Mouse (Mus musculus) olfactory bulb, adult 2 months (tissue): ENCODE results near the gene Trim34a. TPM values are rescaled to one million over a fixed set of nuclear protein-coding genes. Genes with fewer than 3 reads are reported as not detected.
A peak's percentile ranks its signal among the peaks of the same experiment; 100 is the strongest.
"Not testable (repeated sequence)": the region's sequence is repeated elsewhere in the genome, so short reads cannot be mapped to it uniquely, and the experiment has no call there.

Experiments used
- H3K27ac ChIP-seq: fragments of 200-500 bp; 2 replicates; pipeline ENCODE4 v1.5.1; 2012; ENCODE audit warnings: low read depth, low read length; ENCODE audit not compliant: insufficient read depth
- H3K4me1 ChIP-seq: fragments of 200-500 bp; 2 replicates; pipeline ENCODE4 v1.6.1; 2012; ENCODE audit warnings: low read length; ENCODE audit not compliant: control insufficient read depth, insufficient read depth
- H3K4me3 ChIP-seq: fragments of 200-500 bp; 2 replicates; pipeline ENCODE4 v1.5.1; 2012; ENCODE audit warnings: mild to moderate bottlenecking, low read depth, low read length, moderate library complexity; ENCODE audit not compliant: insufficient read depth
- CTCF ChIP-seq: fragments of 200-500 bp; IDR thresholded peaks from 2 replicates; pipeline ENCODE4 v1.5.1; 2012; ENCODE audit warnings: low read depth, mild to moderate bottlenecking, low read length, moderate library complexity; ENCODE audit not compliant: insufficient read depth
- POLR2A ChIP-seq: fragments of 200-500 bp; IDR thresholded peaks from 2 replicates; pipeline ENCODE4 v1.6.1; 2012; ENCODE audit warnings: mild to moderate bottlenecking, low read depth, low read length, moderate library complexity; ENCODE audit not compliant: insufficient read depth
- WGBS: fragments of 180-500 bp; shearing (Covaris S2); methylation state at CpG from one replicate; pipeline ENCODE4 v1.1.7; 2018; 5-methylcytosine and 5-hydroxymethylcytosine counted together
- polyA plus RNA-seq: library from polyadenylated mRNA; stranded (reverse); fragments of >200 nt; gene quantifications from 2 replicates; pipeline ENCODE4 v1.2.4, GENCODE M21; 2012; ENCODE audit warnings: low replicate concordance; ENCODE audit not compliant: missing spikeins, insufficient read depth, insufficient read length

Gene Trim34a
- polyA plus RNA-seq: not detected in 2 replicates

DNA sequence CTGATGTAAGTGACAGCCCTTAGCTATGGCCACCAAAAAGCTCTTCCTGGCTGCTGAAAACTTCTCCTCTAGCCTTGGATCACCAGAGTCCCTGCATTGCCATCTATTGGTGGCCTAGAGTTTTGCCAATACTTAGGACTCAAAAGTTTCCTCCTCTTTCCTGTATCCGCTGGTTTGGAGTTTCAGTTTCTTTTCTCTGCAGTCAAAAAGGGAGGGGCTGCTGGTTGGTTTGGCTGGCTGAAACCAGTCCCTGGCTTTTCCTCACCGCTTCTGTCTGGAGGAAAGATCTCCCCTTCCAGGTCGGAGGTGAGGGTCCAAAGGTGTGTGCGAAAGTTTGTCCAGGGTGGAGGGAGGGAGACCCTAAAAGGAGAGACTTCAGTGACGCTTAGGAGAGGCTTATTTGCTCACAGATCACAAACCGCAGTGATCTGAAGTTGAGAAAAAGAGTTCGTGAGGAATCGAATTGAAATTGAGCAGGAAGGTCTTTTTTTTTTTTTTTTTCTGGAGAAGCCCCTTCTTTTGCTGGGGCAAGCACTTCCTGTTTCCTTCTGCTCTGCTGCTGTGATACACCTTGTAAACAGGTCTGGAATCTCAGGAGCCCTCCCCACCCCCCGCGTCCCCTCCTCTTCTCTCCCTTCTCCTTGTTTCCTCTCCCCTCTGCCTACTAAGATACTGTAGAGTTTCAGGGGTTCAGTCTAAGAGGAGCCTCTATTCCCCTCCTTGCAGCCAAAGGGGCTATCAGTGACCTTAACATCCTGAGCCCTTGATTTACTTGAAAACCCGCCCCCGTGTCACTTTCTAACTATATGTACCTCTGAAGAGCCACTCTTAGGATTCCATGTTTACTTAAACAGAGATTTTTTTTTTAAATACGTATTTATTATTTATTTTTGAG is at the start of gene Trim34a:
Trim34a (plus strand) TSS at position 171 of the 895 bp plus-strand sequence.
- peak within 1 kb of the TSS; percentile 46 for H3K4me3 ChIP-seq
- H3K4me1 ChIP-seq: no peaks in the 10 kb centered on the region
- no peak for TF ChIP-seq POLR2A
- H3K27ac ChIP-seq: no peak within 1 kb of the TSS; the same call in 1 of the 2 replicates
- WGBS: 9% methylated on average over 13 of the region's 13 CpGs

DNA sequence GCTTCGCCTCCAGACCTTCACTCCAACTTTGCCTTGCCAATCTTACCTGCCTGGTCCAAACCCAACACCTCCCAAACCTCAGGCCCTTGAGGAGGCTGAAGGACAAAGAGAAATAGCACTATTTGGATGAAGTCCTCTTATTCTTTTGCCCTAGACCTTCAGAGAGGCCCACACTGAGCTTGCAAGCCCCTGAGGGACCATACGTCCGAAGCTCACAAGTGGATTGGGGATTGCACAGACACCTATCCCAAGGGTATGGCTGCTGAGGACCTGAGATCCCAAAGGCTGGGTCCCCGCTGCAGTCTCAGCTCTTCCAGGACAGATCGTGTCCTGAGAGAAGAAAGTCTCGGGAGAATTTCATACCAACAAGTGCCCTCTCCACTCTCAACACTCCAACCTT is 48.4 kb upstream of the Trim34a start, which contains the start of gene Olfr649:
Olfr649 (minus strand) TSS at position 101 of the 400 bp plus-strand sequence.
- 86% methylated on average over 6 of the region's 6 CpGs for WGBS
- Histone ChIP-seq H3K4me1 (no peaks in the 10 kb centered on the region), H3K27ac (no peak within 1 kb of the TSS), H3K4me3 (no peak within 1 kb of the TSS)
- TF ChIP-seq CTCF (no peak), POLR2A (no peak)

DNA sequence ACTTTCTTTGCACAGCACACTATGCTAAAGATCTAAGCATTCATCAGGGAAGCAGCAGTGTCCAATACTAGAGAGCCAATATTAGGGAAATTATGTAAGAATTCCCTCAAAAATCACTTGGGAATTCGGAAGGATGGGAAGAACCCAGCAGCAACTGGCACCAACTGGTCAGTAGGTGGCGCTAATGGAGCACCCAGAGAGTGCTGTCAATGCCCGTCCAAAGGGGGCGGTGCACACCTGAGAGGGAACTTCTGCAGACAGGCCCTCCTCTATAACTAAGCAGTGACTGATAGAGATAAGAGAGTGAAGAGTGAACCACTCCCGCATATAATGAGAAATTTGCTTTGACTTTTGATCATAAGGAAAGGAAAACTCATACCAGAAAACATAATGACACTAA is 44.4 kb upstream of the Trim34a start:
- TF ChIP-seq POLR2A (no peak), CTCF (peak; percentile 60)
- no peaks in the 10 kb centered on the region for H3K4me1 ChIP-seq
- H3K4me3 ChIP-seq: no peak overlapping the region
- H3K27ac ChIP-seq: no peak overlapping the region
- 8% methylated on average over 5 of the region's 5 CpGs for whole genome bisulfite sequencing

DNA sequence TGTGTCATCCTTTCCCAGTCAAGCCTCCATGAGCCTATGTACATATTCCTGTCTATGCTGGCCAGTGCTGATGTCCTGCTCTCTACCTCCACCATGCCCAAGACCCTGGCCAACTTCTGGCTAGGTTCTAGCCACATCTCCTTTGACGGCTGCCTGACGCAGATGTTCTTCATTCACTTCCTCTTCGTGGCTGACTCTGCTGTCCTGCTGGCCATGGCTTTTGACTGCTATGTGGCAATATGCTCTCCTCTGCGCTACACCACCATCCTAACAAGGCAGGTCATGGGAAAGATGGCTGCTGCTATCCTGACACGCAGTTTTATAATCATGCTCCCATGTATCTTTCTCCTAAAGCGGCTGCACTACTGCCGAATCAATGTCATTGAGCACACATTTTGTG is 38.1 kb upstream of the Trim34a start:
- no peak for TF ChIP-seq POLR2A
- no peak for TF ChIP-seq CTCF
- no peak overlapping the region for H3K4me3 ChIP-seq
- H3K27ac ChIP-seq: no peak overlapping the region
- H3K4me1 ChIP-seq: no peaks in the 10 kb centered on the region
- WGBS: 95% methylated on average over 7 of the region's 7 CpGs

DNA sequence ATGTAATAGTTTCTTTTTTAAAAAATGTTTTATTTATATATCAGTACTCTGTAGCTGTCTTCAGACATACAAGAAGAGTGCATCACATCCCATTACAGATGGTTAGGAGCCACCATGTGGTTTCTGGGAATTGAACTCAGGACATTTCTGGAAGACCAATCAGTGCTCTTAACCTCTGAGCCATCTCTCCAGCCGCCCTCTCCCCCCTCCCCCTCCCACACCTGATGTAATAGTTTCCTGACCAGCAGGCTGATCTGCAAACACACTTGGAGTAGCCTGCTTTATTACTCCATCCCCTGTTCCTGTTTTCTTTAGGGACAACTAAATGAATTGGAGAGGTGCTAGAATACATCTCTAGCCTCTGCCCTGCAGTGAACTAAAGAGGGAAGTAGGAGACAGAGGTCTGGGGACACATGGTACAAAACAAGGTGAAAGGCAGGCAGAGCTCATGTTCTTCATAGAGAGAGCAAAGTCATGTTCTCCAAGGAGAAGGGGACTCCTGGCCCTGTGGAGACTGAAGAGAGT is 28.2 kb upstream of the Trim34a start:
- Histone ChIP-seq H3K27ac (no peak overlapping the region), H3K4me1 (peaks cover 8% of the 10 kb centered on the region), H3K4me3 (no peak overlapping the region)
- no peak for TF ChIP-seq POLR2A
- no peak for TF ChIP-seq CTCF
- WGBS: 64% methylated on average over 1 of the region's 1 CpGs

DNA sequence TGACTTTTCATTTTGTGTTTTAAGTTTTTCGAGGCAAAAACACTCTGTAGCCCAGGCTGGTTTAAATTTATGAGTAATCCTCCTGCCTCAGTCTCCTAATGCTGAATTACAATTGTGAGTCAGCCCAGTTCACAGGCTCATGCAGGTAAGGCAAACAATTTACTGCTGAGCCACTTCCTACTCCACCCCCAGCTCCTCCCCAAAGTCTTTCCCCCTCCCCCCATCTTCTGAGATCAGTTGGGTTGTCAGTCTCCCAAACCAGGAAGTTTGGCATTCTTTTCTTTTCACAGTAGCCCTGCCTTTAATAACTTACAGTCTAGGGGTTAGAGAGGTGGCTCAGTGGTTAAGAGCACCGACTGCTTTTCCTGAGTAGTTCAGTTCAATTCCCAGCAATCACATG is 26.4 kb upstream of the Trim34a start:
- Histone ChIP-seq H3K4me1 (peaks cover 8% of the 10 kb centered on the region), H3K4me3 (no peak overlapping the region), H3K27ac (no peak overlapping the region)
- no peak for TF ChIP-seq CTCF
- TF ChIP-seq POLR2A: no peak
- WGBS: 84% methylated on average over 2 of the region's 2 CpGs

DNA sequence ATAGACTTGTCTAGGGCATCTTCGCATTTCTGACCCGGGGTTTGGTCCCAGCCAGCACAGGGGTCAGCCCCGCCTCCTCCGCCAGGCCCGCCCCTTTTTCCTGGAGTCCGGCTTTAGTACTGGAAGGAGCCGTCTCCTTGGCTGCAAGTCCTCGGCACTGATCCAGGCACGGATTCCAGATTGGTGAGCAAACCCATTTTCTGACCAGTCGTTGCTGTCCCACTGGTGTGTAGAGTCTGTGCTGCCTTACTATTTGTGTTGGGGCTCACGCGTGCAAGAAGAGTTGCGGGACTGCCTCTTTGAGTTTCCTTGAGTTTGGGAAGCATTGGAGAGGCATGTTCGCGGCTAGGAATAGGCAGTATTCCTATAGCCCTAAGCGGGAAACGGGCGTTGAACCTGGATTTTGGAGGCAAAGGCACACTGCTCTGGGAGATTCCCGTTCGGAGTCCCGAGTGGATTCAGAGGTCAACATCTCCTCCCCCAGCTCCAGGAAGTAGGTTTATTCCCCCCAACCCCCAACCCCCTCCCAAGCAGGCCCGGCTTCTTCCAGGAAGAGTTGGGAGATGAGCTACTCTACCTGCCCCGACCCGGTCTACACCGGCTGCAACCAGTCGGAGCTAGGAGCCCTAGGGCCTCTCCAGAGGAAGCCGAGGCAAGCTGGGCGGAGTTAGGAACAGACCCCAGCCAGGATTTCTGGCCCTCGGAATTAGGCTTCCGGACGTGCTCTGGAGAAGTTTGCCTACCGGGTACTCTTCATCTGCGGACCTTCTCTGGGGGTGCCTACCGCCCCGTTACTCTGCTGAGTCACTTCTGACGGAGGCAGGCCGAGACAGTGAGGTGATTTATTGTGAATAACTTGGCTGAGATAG is 25.3 kb upstream of the Trim34a start, which contains the start of gene Trim6:
Trim6 (plus strand) TSS at position 93 of the 869 bp plus-strand sequence.
- H3K27ac ChIP-seq: no peak within 1 kb of the TSS
- TF ChIP-seq POLR2A (no peak), CTCF (no peak)
- peak within 1 kb of the TSS; percentile 7; the same call in 1 of the 2 replicates for H3K4me3 ChIP-seq
- peaks cover 8% of the 10 kb centered on the region for H3K4me1 ChIP-seq
- 6% methylated on average over 37 of the region's 37 CpGs for WGBS

DNA sequence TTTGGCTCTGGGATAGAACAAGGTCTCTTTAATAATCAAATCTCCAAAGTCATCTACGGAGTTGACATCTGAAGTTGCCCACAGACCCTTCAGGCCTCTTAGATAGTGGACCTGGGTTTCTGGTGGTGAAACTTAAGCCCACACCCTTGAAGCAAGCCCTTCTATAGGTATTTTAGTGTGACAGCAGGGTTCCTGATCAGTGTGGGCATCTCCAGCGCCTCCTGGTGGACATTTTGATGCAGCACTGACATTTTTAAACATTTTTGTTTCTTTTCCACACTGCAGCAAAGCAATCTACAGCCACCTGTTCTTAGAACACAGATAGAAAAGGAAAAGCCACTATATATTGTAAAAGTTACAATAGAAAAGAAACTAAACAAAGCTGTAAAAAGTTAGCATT is 13.1 kb upstream of the Trim34a start:
- Histone ChIP-seq H3K27ac (no peak overlapping the region), H3K4me1 (no peaks in the 10 kb centered on the region), H3K4me3 (no peak overlapping the region)
- no peak for TF ChIP-seq CTCF
- TF ChIP-seq POLR2A: no peak
- 31% methylated on average over 2 of the region's 2 CpGs for WGBS

DNA sequence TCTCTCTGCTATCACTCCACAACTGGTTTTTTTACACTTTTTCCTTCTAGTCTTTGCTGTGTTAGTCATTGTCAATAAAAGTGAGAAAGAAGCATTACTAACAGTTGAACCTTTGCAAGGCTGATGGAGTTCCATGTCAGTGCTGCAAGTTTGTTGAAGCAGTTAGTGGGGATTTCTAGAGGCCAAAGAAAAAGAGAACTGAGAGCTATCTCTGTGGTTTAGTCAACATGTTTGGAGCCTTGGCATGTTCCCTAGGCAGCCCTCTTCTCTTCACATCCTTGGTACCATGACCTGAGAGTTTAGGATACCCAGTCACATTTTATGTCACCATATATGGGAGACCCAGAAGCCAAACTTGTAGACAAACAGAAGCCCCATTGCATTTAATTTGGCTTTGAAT is 3.4 kb upstream of the Trim34a start:
- no peaks in the 10 kb centered on the region for H3K4me1 ChIP-seq
- TF ChIP-seq CTCF: no peak
- no peak for TF ChIP-seq POLR2A
- H3K27ac ChIP-seq: no peak overlapping the region
- H3K4me3 ChIP-seq: no peak overlapping the region

DNA sequence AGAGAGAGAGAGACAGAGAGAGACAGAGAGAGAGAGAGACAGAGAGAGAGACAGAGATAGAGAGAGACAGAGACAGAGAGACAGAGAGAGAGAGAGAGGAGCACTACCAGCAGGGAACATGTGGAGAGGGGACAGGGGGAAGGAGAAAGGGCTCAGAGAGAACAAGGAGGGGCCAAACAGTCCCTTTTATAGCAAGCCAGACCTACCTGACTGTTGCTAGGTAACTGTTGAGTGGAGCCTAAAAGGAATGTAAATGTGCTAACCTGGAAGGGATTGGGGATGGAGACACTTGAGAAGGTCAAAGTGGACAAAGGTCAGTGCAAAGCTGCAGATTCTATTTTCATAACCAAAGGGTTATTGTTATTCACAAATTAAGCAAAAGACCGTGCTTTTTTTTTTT is 641 bp upstream of the Trim34a start:
- Histone ChIP-seq H3K27ac (no peak overlapping the region), H3K4me3 (no peak overlapping the region), H3K4me1 (no peaks in the 10 kb centered on the region)
- TF ChIP-seq POLR2A: no peak
- no peak for TF ChIP-seq CTCF
- WGBS: 40% methylated on average over 1 of the region's 1 CpGs

DNA sequence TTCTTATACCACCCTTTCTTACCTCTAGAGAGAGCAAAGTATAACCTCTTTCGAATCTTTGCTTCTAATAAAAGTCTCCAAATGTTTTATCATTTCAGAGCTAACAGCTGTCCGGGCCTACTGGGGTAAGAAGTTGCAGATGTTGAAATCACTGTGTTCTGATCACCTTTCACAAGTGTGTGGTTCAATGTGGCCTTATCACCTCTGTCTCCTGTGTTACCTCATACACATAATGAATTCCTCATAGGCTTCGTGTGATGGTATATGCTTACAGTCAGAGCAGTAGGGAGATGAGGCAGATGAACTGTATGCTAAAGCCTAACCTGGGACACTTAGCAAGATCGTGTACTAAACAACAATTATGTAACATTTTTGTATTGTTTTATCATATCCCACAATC is 16.1 kb downstream of the Trim34a start:
- not testable (repeated sequence) for H3K27ac ChIP-seq, H3K4me1 ChIP-seq, H3K4me3 ChIP-seq
- WGBS: 93% methylated on average over 4 of the region's 4 CpGs

DNA sequence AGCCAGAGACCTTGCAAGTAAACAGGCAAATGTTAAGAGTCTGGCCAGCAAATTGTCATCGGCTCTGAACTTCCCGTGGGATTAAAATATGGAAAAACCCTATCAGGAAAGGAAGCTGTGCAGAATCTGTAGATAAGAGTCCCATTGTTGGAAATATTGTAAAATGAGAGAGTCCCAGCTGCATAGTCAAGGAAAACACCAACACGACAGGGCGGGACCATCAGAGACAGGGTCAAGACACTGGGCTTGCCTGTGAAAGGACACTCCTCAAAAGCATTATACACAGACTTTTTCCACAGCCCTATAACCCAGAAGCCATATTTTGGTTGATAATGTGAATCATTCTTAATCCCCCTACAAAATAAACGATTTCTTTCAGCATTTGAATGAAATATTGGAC is 21.1 kb downstream of the Trim34a start:
- not testable (repeated sequence) for H3K27ac ChIP-seq, H3K4me3 ChIP-seq, H3K4me1 ChIP-seq
- WGBS: 93% methylated on average over 5 of the region's 5 CpGs

DNA sequence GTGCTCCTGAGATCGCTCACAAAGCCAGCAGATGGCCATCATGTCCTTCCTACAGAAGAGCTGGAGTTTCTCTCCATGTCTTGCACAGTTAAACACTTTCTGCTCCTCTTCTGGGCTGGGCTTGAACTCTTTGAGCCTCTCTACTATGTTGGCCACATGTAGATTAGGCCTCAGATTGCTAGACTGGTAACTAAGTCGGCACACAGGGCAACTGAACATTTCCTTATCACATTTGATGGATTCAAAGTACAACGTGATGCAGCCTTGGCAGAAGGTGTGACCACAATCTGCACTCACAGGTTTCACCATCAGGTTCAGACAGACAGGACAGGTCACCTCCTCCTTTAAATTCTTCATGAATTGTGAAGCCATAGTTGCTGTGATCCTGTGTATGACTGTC is 35.1 kb downstream of the Trim34a start:
- not testable (repeated sequence) for H3K4me1 ChIP-seq, H3K27ac ChIP-seq, H3K4me3 ChIP-seq
- WGBS: 74% methylated on average over 3 of the region's 3 CpGs
